Mouse (Mus musculus) cerebellum, adult 9-10 months (tissue): ENCODE results near the gene Ptpn4.

Experiments
- DNase-seq: peaks from one replicate; pipeline ENCODE4 v3.0.0; 2022

Gene Ptpn4

DNA sequence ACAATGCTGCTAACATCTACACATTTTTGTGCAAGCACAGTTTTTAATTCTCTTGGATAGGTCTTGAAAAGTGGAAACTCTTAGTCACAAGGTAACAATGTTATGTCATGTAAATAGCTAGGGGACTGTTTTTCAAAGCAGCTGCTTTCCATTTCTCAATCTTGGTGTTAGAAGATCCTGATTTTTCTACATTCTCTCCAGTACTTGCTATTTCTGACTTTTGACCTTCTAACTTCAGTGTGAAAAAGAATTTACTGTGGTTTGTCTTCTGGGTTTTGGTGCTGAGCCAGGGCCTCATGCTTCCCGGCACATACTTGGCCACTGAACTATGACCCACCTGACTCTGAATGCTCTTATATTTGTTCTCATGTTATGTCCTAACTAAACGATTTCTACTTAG is 197.4 kb downstream of the Ptpn4 start:
- DNase-seq = no peak

DNA sequence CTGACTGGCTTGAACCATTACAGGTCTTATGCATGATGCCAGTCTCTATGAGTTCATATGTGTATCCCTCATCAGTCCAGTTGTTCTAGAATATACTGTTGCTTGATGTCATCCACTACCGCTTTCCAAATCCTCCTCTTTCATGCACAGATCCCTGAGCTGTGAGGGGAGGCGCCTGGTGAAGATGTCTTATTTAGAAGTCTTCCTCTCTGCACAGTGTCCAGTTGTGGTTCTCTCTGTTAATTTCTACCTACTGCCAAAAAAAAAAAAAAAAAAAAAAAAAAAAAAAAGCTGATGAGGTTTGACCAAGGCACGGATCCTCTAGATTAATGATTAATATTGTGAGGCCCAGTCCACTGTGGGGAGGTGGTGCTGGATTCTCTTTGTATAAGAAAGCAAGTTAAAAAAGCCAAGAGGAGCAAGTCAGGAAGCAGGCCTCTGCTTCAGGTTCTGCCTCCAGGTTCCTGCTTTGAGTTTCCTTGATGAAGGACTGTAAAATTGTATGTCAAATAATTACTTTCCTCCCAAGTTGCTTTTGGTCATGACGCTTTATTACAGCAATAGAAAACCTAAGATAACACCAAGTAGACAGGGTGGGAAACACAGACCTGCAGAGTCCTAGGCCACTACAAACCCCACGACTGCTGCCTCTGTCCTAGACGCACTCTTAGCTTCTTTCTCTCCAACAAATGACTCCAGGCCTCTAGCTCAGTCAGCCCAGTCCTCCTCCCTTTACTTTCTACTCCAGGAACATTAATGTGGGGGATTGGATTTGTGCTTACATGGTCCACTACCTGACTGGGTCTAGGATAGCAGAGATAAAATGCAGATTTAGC is 200.0 kb downstream of the Ptpn4 start:
- DNase-seq = no peak

DNA sequence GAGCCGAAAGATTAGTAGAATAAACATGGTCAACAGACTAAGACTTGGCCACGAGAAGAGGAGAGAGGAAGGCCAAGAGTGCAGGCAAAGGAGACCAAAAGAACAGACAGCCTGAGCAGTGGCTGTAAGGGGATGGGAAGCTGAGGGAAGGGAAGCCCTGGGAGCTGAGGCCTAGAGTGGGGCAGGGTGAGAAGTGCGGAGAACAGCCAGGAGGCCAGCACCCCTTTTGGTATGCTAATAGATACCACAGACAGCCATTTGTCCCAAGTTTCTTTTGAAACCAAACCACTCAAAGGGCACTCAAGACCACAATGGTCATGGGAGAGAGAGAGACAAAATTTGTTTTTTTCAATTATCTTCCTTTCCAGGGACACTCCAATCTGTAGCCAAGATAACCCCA is 202.7 kb downstream of the Ptpn4 start:
- DNase-seq = no peak

DNA sequence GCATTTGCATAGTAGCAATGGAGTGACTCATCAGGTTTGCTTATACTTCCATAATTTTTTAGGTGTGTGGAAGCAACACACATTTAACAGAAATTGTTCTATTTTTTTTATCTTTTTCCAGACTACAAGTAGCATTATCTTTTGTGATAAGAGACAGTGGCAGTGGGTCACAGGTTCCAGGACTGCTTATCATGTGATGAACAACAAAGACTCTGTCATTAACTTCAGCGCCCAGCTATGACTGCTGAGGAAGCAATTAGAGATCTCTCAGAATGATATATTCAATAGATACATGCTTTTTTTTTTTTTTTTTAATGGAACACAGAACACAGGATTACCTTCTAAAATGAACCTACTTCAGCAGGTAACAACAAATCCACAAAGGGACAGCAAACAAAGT is 207.0 kb downstream of the Ptpn4 start:
- no peak for DNase-seq

DNA sequence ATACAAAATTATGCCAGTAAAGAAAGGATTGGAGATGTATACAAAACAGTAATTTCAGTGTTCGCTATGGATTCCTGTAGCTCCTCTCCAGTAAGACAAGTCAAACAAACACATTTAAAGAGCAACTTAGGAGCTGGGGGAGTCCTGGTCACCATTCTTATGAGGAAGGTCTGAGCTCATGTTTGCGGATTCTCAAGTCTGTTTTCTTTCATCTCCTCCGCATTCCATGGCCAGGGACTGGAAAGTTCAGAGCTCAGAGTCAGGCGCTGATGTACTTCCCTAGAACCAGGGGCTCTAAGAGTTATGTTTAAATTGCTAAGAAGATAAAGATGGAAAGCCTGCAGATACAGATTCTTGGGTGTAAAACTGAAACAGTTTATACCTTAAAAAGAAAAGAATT is 210.6 kb downstream of the Ptpn4 start:
- DNase-seq = no peak

DNA sequence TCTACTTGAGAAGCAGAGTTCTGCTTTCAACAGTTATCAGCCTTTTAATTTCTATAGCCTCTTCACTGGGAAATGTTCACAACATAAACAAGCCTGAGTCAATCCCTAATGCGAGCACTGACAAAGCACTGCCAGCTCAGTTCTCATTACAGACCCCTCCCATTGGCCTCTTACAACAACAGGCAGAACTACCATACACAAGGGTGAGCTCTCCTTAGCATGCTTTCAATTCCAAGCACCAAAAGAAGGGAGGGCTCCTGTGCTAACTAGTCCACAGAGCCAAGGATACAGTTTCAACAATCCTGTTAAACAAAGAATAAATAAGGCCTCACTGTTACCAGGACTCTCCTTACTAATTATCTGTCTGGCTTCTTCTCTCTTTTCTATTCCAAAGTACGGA is 213.0 kb downstream of the Ptpn4 start:
- DNase-seq = no peak

DNA sequence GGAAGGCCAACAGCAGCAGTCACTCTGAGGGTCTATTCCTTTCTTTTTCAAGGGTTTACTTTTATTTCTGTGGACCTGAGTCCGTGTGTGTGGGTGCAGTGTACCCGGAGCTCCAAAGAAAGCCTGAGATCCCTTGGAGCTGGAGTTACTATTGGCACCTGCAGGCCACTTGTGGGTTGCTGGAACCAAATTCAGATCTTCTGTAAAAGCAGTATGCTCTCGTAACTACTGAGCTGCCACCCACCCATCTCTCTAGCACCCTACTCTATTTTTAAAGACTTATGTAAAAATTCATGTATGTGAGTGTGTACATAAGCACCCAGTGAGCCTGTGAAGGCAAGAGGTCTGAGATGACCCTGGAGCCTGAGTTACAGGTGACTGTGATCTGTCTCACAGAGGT is 232.0 kb downstream of the Ptpn4 start:
- no peak for DNase-seq
